Mouse (Mus musculus) neural tube, embryonic 14.5 days (tissue): Measurements from ENCODE around the gene Pdcd4. TPM values are rescaled to one million over a fixed set of nuclear protein-coding genes. Genes with fewer than 3 reads are reported as not detected.
"Not testable (repeated sequence)": the region's sequence is repeated elsewhere in the genome, so short reads cannot be mapped to it uniquely, and the experiment has no call there.

Experiments
- ATAC-seq: fragments of 200-750 bp; cut with Nextera tagmentation; 2 replicates; pipeline ENCODE4 v1.8.0; 2017; ENCODE audit warnings: low read depth, mild to moderate bottlenecking, moderate TSS enrichment, moderate library complexity
- H3K27ac ChIP-seq: fragments of 300-500 bp; sonication (generic); 2 replicates; pipeline ENCODE4 v1.5.1; 2014; ENCODE audit warnings: low read depth, mild to moderate bottlenecking, control low read depth, low read length, moderate library complexity, mixed read lengths
- H3K27me3 ChIP-seq: fragments of 300-500 bp; sonication (generic); 2 replicates; pipeline ENCODE4 v1.6.1; 2014; ENCODE audit warnings: low read length; ENCODE audit not compliant: control insufficient read depth, insufficient read depth
- H3K36me3 ChIP-seq: fragments of 300-500 bp; sonication (generic); 2 replicates; pipeline ENCODE4 v1.6.1; 2014; ENCODE audit warnings: low read length, mixed read lengths; ENCODE audit not compliant: control insufficient read depth, insufficient read depth
- H3K4me1 ChIP-seq: fragments of 300-500 bp; sonication (generic); 2 replicates; pipeline ENCODE4 v1.6.1; 2014; ENCODE audit warnings: low read length; ENCODE audit not compliant: control insufficient read depth, insufficient read depth
- H3K4me2 ChIP-seq: fragments of 300-500 bp; sonication (generic); 2 replicates; pipeline ENCODE4 v1.6.1; 2014; ENCODE audit warnings: mild to moderate bottlenecking, low read depth, low read length, control low read depth
- H3K4me3 ChIP-seq: fragments of 300-500 bp; sonication (generic); 2 replicates; pipeline ENCODE4 v1.5.1; 2014; ENCODE audit warnings: low read depth, low read length, control low read depth, mixed read lengths
- H3K9ac ChIP-seq: fragments of 300-500 bp; sonication (generic); replicated peaks from 2 replicates; pipeline ENCODE4 v1.6.1; 2014; ENCODE audit warnings: low read depth, mild to moderate bottlenecking, control low read depth, low read length, mixed read lengths
- H3K9me3 ChIP-seq: fragments of 300-500 bp; sonication (generic); 2 replicates; pipeline ENCODE4 v1.6.1; 2016; ENCODE audit warnings: low read length; ENCODE audit not compliant: control insufficient read depth
- WGBS: fragments of 180-500 bp; shearing (Covaris S2); extraction: QIAGEN DNeasy Blood & Tissue Kit; methylation state at CpG from one replicate; pipeline ENCODE4 v1.1.7; 2014; 5-methylcytosine and 5-hydroxymethylcytosine counted together
- polyA plus RNA-seq: library from polyadenylated mRNA; unstranded; fragments of >200 nt; fragmentation: Nextera tagmentation; extraction: Ambion mirVana; gene quantifications from 2 replicates; pipeline ENCODE4 v1.2.1, GENCODE M21; 2014

Pdcd4 gene
- polyA plus RNA-seq, 1 experiment from 2014 or later, result 63.2 TPM

- under 1% methylated on average over 72 of the region's 83 CpGs for WGBS
- peak overlapping the region; percentile 90 for H3K9ac ChIP-seq
Measured at GRCm38 (mm10) chr19:53903507-53904321, 11.7 kb downstream of the Pdcd4 start.

DNA sequence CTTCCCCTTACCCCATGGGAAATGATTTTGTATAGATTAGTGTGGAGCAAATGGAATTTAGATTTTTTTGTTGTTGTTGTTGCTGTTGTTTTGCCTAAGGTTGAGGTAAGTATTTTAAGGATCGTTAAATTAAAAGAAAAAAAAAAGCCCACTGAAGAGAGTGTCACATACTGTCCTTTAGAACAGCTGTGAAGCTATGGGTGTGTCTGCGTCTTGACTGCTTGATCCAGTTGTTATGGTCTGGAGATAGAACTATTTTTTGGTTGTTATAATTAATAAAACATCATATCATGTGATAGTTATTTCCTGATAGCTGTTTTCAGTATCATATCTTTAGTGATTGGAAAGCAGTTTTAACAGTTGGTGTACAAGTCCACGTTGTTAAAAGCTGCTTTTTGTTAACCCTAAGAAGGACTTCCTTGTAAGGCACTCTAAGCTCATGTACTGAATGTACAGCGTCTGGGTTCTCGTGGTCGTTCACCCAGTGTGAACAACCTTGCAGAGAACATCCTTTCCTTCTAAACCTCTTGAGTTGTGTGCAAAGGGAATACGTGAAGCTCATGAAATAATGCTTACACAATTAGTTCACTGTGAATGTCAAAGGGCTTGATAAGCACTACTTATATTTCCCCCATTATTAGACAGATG is 12.9 kb downstream of the Pdcd4 start:
- Histone ChIP-seq H3K4me1 (peaks cover 10% of the 10 kb centered on the region), H3K27ac (no peak overlapping the region), H3K27me3 (peaks cover 3% of the 10 kb centered on the region; the same call in 1 of the 2 replicates), H3K4me3 (peak overlapping the region; percentile 87), H3K9me3 (no peaks in the 10 kb centered on the region), H3K36me3 (peaks cover 9% of the 10 kb centered on the region), H3K9ac (0 out of 2 replicates have a peak overlapping the region, but pooled peaks have one; percentile 11), H3K4me2 (peak overlapping the region; percentile 59)
- 73% methylated on average over 7 of the region's 7 CpGs for WGBS
- no peak for ATAC-seq

More at GRCm38 (mm10) chr19:53903507-53904321, 11.7 kb downstream of the Pdcd4 start:
- Histone ChIP-seq H3K4me2 (peak overlapping the region; percentile 59), H3K4me3 (peak overlapping the region; percentile 87), H3K36me3 (no peaks in the 10 kb centered on the region), H3K4me1 (peaks cover 10% of the 10 kb centered on the region), H3K27ac (peak overlapping the region; percentile 91), H3K27me3 (peaks cover 3% of the 10 kb centered on the region; the same call in 1 of the 2 replicates), H3K9me3 (no peaks in the 10 kb centered on the region)
- peak; percentile 73 for ATAC-seq

DNA sequence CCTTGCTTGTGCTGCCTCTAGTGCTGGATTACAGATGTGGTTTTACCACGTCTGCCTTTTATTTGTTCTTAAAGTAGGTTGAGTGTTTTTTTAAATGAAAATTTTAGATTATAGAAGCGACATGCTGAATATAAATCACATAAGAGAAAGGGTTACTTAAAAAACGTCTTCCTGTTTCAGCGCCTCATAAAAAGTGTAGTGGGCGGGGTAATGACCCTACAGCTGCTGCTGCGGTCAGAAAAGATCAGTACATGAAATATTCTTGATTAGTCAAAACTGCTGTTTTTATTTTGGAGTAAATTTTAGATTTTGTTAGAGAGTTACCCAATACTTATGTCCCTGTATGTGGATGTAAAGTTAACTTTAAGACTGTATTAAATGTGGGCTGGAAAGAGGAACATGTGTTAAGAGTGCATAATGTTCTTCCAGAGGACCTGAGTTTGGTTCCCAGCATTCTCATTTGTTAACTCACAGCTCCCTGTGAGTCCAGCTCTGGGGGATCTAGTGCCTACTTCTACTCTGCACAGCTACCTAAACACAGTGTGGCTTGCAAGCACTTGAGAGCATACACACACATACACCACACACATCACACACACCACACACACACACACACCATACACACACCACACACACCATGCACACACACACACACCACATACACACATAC is 14.1 kb downstream of the Pdcd4 start:
- no peak for ATAC-seq
- H3K36me3 ChIP-seq, result peaks cover 9% of the 10 kb centered on the region
- no peak overlapping the region for H3K27ac ChIP-seq
- H3K9ac ChIP-seq, result no peak overlapping the region
- peaks cover 3% of the 10 kb centered on the region; the same call in 1 of the 2 replicates for H3K27me3 ChIP-seq
- H3K9me3 ChIP-seq, result no peaks in the 10 kb centered on the region
- no peak overlapping the region for H3K4me3 ChIP-seq
- H3K4me1 ChIP-seq, result peaks cover 10% of the 10 kb centered on the region
- WGBS, result 62% methylated on average over 6 of the region's 6 CpGs
- H3K4me2 ChIP-seq, result no peak overlapping the region

DNA sequence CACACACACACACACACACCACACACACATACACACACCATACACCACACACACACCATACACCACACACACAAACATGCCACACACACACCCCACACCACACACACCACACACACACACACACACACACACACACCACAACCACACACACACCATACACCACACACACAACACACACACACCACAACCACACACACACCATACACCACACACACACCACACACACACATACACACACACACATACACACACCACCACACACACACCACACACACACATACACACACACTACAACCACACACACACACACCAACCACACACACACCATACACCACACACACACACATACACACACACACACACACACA is 14.7 kb downstream of the Pdcd4 start:
- not testable (repeated sequence) for H3K9me3 ChIP-seq, ATAC-seq, H3K9ac ChIP-seq, H3K27ac ChIP-seq, H3K36me3 ChIP-seq, H3K27me3 ChIP-seq, H3K4me2 ChIP-seq, H3K4me3 ChIP-seq
- H3K4me1 ChIP-seq, result peaks cover 10% of the 10 kb centered on the region

DNA sequence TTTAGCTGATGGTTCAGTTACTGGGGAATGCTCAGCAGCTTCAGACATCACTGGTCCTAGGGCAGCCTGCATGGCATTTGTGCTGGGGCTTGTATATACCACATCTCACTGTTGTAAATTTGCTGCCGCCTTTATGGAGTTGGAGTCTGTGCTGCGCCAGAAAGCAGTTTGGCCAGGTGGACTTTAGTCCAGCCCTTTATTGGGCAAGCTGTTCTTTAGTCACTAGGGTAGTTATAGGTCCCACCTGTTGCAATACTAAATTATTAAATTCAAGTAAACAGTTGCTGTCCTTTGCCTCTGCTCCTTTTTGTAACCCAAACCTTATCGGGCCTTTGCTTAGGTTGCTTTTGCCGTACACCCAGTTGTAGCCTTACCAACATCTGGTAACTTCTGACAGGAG is 22.9 kb downstream of the Pdcd4 start:
- Histone ChIP-seq H3K9me3 (no peaks in the 10 kb centered on the region), H3K36me3 (peaks cover 39% of the 10 kb centered on the region), H3K27me3 (no peaks in the 10 kb centered on the region), H3K4me1 (no peaks in the 10 kb centered on the region), H3K4me3 (no peak overlapping the region), H3K27ac (no peak overlapping the region), H3K9ac (no peak overlapping the region), H3K4me2 (no peak overlapping the region)
- 96% methylated on average over 4 of the region's 4 CpGs for WGBS
- ATAC-seq, result no peak

GRCm38 (mm10) chr19:53919541-53919940 is 27.5 kb downstream of the Pdcd4 start:
- no peak overlapping the region for H3K27ac ChIP-seq
- H3K36me3 ChIP-seq, result peaks cover 36% of the 10 kb centered on the region
- H3K9ac ChIP-seq, result no peak overlapping the region
- H3K4me3 ChIP-seq, result no peak overlapping the region
- no peaks in the 10 kb centered on the region for H3K9me3 ChIP-seq
- H3K4me1 ChIP-seq, result no peaks in the 10 kb centered on the region
- H3K4me2 ChIP-seq, result no peak overlapping the region
- H3K27me3 ChIP-seq, result no peaks in the 10 kb centered on the region
- no peak for ATAC-seq
- 90% methylated on average over 10 of the region's 10 CpGs for WGBS

DNA sequence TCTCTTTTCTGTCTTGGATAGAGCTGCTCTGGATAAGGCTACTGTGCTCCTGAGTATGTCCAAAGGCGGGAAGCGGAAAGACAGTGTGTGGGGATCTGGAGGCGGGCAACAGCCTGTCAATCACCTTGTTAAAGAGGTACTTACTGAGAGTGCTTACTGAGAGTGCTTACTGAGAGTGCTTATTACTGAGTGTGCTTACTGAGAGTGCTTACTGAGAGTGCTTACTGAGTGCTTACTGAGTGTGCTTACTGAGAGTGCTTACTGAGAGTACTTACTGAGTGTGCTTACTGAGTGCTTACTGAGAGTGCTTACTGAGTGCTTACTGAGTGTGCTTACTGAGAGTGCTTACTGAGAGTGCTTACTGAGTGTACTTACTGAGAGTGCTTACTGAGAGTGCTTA is 30.0 kb downstream of the Pdcd4 start:
- not testable (repeated sequence) for H3K9ac ChIP-seq, H3K27me3 ChIP-seq, H3K4me3 ChIP-seq, H3K4me1 ChIP-seq, H3K27ac ChIP-seq, H3K9me3 ChIP-seq, H3K4me2 ChIP-seq, ATAC-seq
- WGBS, result 93% methylated on average over 3 of the region's 3 CpGs
- peaks cover 38% of the 10 kb centered on the region for H3K36me3 ChIP-seq

DNA sequence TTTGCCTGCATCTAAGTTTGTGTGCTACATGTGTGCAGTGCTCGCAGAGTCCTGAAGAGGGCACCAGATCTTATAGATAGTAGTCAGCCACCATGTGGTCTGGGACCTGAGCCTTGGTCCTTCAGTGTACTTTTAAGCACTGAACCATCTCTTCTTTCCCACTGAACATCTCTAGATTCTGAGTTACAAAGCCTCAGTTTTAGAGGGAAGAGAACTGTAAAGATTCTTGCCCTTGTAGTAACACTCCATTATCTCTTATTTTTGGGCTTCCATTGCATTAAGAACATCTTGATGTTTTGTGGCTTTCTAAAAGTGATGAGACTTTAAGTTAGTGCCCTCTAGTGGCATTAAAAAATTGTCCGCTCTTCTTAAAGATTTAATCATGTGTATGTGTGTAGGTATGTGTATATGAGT is 33.3 kb downstream of the Pdcd4 start:
- no peaks in the 10 kb centered on the region for H3K27me3 ChIP-seq
- no peak overlapping the region for H3K4me2 ChIP-seq
- H3K4me3 ChIP-seq, result no peak overlapping the region
- no peaks in the 10 kb centered on the region for H3K9me3 ChIP-seq
- no peak for ATAC-seq
- 97% methylated on average over 2 of the region's 2 CpGs for WGBS
- peaks cover 30% of the 10 kb centered on the region for H3K36me3 ChIP-seq
- H3K9ac ChIP-seq, result no peak overlapping the region
- no peak overlapping the region for H3K27ac ChIP-seq
- H3K4me1 ChIP-seq, result no peaks in the 10 kb centered on the region

DNA sequence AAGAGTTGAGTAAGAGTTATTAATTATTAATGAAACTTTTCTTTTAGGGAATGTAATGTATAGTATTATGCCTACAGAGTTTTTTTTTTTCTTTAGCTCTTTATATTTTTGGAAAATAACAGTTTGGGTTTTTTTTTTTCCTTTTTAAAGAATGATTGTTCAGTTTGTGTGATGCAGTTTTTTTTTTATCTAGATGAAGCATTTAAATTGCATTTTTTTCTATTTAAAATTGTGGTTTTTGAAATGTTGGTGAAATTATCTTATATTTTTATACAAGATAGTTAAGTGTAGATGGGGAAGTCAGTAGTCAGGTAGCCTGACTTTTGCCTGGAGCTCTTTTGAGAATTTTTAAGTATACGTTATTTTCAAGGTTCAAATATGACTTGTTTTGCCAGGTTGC is 34.7 kb downstream of the Pdcd4 start:
- WGBS, result 94% methylated on average over 1 of the region's 1 CpGs
- Histone ChIP-seq H3K4me1 (no peaks in the 10 kb centered on the region), H3K27ac (no peak overlapping the region), H3K4me3 (no peak overlapping the region), H3K4me2 (no peak overlapping the region), H3K9ac (no peak overlapping the region), H3K27me3 (no peaks in the 10 kb centered on the region), H3K9me3 (no peaks in the 10 kb centered on the region), H3K36me3 (peaks cover 30% of the 10 kb centered on the region)
- ATAC-seq, result no peak
